Mouse (Mus musculus): ENCODE measurements around the gene Mrpl58. TPM values are rescaled to one million over a fixed set of nuclear protein-coding genes. Genes with fewer than 3 reads are reported as not detected.

Gene Mrpl58
- total and polyA plus RNA-seq, 2 experiments from 2014 or later = 107 to 224 TPM

DNA sequence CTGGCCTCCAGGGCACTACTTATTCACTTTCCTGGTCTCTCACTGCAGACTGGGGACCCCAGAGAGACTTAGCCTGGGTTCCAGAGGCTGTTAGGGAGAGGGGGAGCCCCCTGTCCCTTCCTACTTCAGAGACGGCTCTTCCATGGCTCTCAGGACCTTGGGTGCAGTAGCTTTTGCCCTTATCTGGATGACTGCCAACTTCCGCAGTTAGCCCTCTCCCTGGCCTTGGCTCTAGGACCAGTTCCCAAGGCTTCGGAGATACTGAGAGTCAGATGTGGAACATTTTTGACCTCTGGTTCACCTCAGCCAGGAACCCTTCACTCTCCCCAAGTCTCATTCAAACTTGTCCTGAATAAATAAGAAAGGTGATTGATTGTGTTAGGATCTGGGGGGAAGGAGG lies 43.4 kb downstream of the Mrpl58 start:
- Histone ChIP-seq H3K4me1 (ENCODE audit: control insufficient read depth, insufficient read depth) (peaks cover 24% of the 10 kb centered on the region), H3K36me3 (replicated peaks; ENCODE audit: control insufficient read depth, insufficient read depth, low read length) (no peaks in the 10 kb centered on the region), H3K27ac (ENCODE audit: low read depth) (peak overlapping the region; percentile 80), H3K4me3 (ENCODE audit: low read depth, low read length) (no peak overlapping the region), H3K9ac (replicated peaks; ENCODE audit: low read depth, low read length) (no peak overlapping the region; the same call in 1 of the 2 replicates), H3K27me3 (ENCODE audit: control insufficient read depth, insufficient read depth, low read length) (no peaks in the 10 kb centered on the region), H3K4me2 (ENCODE audit: low read depth, low read length) (no peak overlapping the region), H3K9me3 (replicated peaks; ENCODE audit: control insufficient read depth, low read length) (no peaks in the 10 kb centered on the region)
- DNase-seq (ENCODE audit: low spot score) = peak; percentile 63
- WGBS = 11% methylated on average over 3 of the region's 3 CpGs
- no peak for TF ChIP-seq EP300 (IDR thresholded peaks at IDR 0.05; ENCODE audit: low read depth)
- TF ChIP-seq CTCF (IDR thresholded peaks at IDR 0.05; ENCODE audit: low read depth) = no peak
- ATAC-seq (ENCODE audit: insufficient read depth, low read depth) = peak; percentile 72

- H3K9ac ChIP-seq (replicated peaks; ENCODE audit: low read depth, low read length) = no peak overlapping the region
- 75% methylated on average over 11 of the region's 11 CpGs for WGBS
- H3K4me1 ChIP-seq (ENCODE audit: control insufficient read depth, insufficient read depth) = peaks cover 24% of the 10 kb centered on the region
- no peaks in the 10 kb centered on the region for H3K27me3 ChIP-seq (ENCODE audit: control insufficient read depth, insufficient read depth, low read length)
- H3K4me3 ChIP-seq (ENCODE audit: low read depth, low read length) = no peak overlapping the region
- TF ChIP-seq EP300 (IDR thresholded peaks at IDR 0.05; ENCODE audit: low read depth) = no peak
- no peak for TF ChIP-seq CTCF (IDR thresholded peaks at IDR 0.05; ENCODE audit: low read depth)
- ATAC-seq (ENCODE audit: insufficient read depth, low read depth) (peak; percentile 28), DNase-seq (ENCODE audit: low spot score) (no peak)
- H3K36me3 ChIP-seq (replicated peaks; ENCODE audit: control insufficient read depth, insufficient read depth, low read length) = no peaks in the 10 kb centered on the region
- no peaks in the 10 kb centered on the region for H3K9me3 ChIP-seq (replicated peaks; ENCODE audit: control insufficient read depth, low read length)
- H3K4me2 ChIP-seq (ENCODE audit: low read depth, low read length) = no peak overlapping the region
- H3K27ac ChIP-seq (ENCODE audit: low read depth) = peak overlapping the region; percentile 80
Observed at GRCm38 (mm10) chr11:115447321-115447885, 43.9 kb downstream of the Mrpl58 start.

- Histone ChIP-seq H3K4me1 (ENCODE audit: control insufficient read depth, insufficient read depth) (peaks cover 24% of the 10 kb centered on the region), H3K27ac (ENCODE audit: low read depth) (no peak overlapping the region), H3K4me3 (ENCODE audit: low read depth, low read length) (no peak overlapping the region), H3K4me2 (ENCODE audit: low read depth, low read length) (no peak overlapping the region), H3K36me3 (replicated peaks; ENCODE audit: control insufficient read depth, insufficient read depth, low read length) (no peaks in the 10 kb centered on the region), H3K27me3 (ENCODE audit: control insufficient read depth, insufficient read depth, low read length) (no peaks in the 10 kb centered on the region), H3K9me3 (replicated peaks; ENCODE audit: control insufficient read depth, low read length) (no peaks in the 10 kb centered on the region), H3K9ac (replicated peaks; ENCODE audit: low read depth, low read length) (no peak overlapping the region)
- DNase-seq (ENCODE audit: low spot score) = no peak
- TF ChIP-seq CTCF (IDR thresholded peaks at IDR 0.05; ENCODE audit: low read depth) (no peak), EP300 (IDR thresholded peaks at IDR 0.05; ENCODE audit: low read depth) (no peak)
- 92% methylated on average over 16 of the region's 16 CpGs for WGBS
- no peak for ATAC-seq (ENCODE audit: insufficient read depth, low read depth)
Observed at GRCm38 (mm10) chr11:115448075-115448474, 44.5 kb downstream of the Mrpl58 start.

GRCm38 (mm10) chr11:115448998-115449397 lies 45.4 kb downstream of the Mrpl58 start:
- no peaks in the 10 kb centered on the region for H3K27me3 ChIP-seq (ENCODE audit: control insufficient read depth, insufficient read depth, low read length)
- TF ChIP-seq EP300 (IDR thresholded peaks at IDR 0.05; ENCODE audit: low read depth) (no peak), CTCF (IDR thresholded peaks at IDR 0.05; ENCODE audit: low read depth) (no peak)
- ATAC-seq (ENCODE audit: insufficient read depth, low read depth) (no peak), DNase-seq (ENCODE audit: low spot score) (no peak)
- WGBS = 70% methylated on average over 7 of the region's 7 CpGs
- no peak overlapping the region for H3K4me3 ChIP-seq (ENCODE audit: low read depth, low read length)
- H3K4me2 ChIP-seq (ENCODE audit: low read depth, low read length) = no peak overlapping the region
- no peaks in the 10 kb centered on the region for H3K9me3 ChIP-seq (replicated peaks; ENCODE audit: control insufficient read depth, low read length)
- H3K9ac ChIP-seq (replicated peaks; ENCODE audit: low read depth, low read length) = no peak overlapping the region
- peaks cover 24% of the 10 kb centered on the region for H3K4me1 ChIP-seq (ENCODE audit: control insufficient read depth, insufficient read depth)
- H3K36me3 ChIP-seq (replicated peaks; ENCODE audit: control insufficient read depth, insufficient read depth, low read length) = no peaks in the 10 kb centered on the region
- no peak overlapping the region for H3K27ac ChIP-seq (ENCODE audit: low read depth)

GRCm38 (mm10) chr11:115450176-115450575 lies 46.6 kb downstream of the Mrpl58 start:
- H3K27me3 ChIP-seq (ENCODE audit: control insufficient read depth, insufficient read depth, low read length) = no peaks in the 10 kb centered on the region
- no peak overlapping the region for H3K9ac ChIP-seq (replicated peaks; ENCODE audit: low read depth, low read length)
- H3K36me3 ChIP-seq (replicated peaks; ENCODE audit: control insufficient read depth, insufficient read depth, low read length) = no peaks in the 10 kb centered on the region
- WGBS = 82% methylated on average over 7 of the region's 7 CpGs
- H3K4me3 ChIP-seq (ENCODE audit: low read depth, low read length) = no peak overlapping the region
- H3K9me3 ChIP-seq (replicated peaks; ENCODE audit: control insufficient read depth, low read length) = no peaks in the 10 kb centered on the region
- no peak for TF ChIP-seq CTCF (IDR thresholded peaks at IDR 0.05; ENCODE audit: low read depth)
- TF ChIP-seq EP300 (IDR thresholded peaks at IDR 0.05; ENCODE audit: low read depth) = no peak
- DNase-seq (ENCODE audit: low spot score) = no peak
- no peak for ATAC-seq (ENCODE audit: insufficient read depth, low read depth)
- H3K4me2 ChIP-seq (ENCODE audit: low read depth, low read length) = no peak overlapping the region
- H3K27ac ChIP-seq (ENCODE audit: low read depth) = no peak overlapping the region
- H3K4me1 ChIP-seq (ENCODE audit: control insufficient read depth, insufficient read depth) = peaks cover 24% of the 10 kb centered on the region

- no peak for TF ChIP-seq CTCF (IDR thresholded peaks at IDR 0.05; ENCODE audit: low read depth)
- ATAC-seq (ENCODE audit: insufficient read depth, low read depth) = no peak
- Histone ChIP-seq H3K4me1 (ENCODE audit: control insufficient read depth, insufficient read depth) (peaks cover 17% of the 10 kb centered on the region), H3K27me3 (ENCODE audit: control insufficient read depth, insufficient read depth, low read length) (no peaks in the 10 kb centered on the region), H3K4me2 (ENCODE audit: low read depth, low read length) (no peak overlapping the region), H3K4me3 (ENCODE audit: low read depth, low read length) (no peak overlapping the region), H3K9ac (replicated peaks; ENCODE audit: low read depth, low read length) (no peak overlapping the region), H3K36me3 (replicated peaks; ENCODE audit: control insufficient read depth, insufficient read depth, low read length) (no peaks in the 10 kb centered on the region), H3K9me3 (replicated peaks; ENCODE audit: control insufficient read depth, low read length) (no peaks in the 10 kb centered on the region), H3K27ac (ENCODE audit: low read depth) (no peak overlapping the region; the same call in 1 of the 2 replicates)
- 85% methylated on average over 8 of the region's 8 CpGs for WGBS
- DNase-seq (ENCODE audit: low spot score) = no peak
Observed at GRCm38 (mm10) chr11:115451781-115452241, 48.3 kb downstream of the Mrpl58 start.
